Mouse (Mus musculus) stomach, postnatal 0 days (tissue): Measurements from ENCODE around the gene Vps41. TPM values are rescaled to one million over a fixed set of nuclear protein-coding genes. Genes with fewer than 3 reads are reported as not detected.

ENCODE experiments used
- ATAC-seq: fragments of 200-750 bp; cut with Nextera tagmentation; 2 replicates; pipeline ENCODE4 v1.8.0; 2017; ENCODE audit not compliant: low FRiP score, low TSS enrichment
- DNase-seq: peaks from one replicate; pipeline ENCODE4 v3.0.0-alpha.2; 2016; ENCODE audit warnings: low spot score
- H3K27ac ChIP-seq: fragments of 300-500 bp; sonication (generic); replicated peaks from 2 replicates; pipeline ENCODE4 v1.5.1; 2014; ENCODE audit warnings: mild to moderate bottlenecking, control low read depth
- H3K27me3 ChIP-seq: fragments of 300-500 bp; sonication (generic); 2 replicates; pipeline ENCODE4 v1.6.1; 2014; ENCODE audit warnings: low read length; ENCODE audit not compliant: control insufficient read depth, insufficient read depth
- H3K36me3 ChIP-seq: fragments of 300-500 bp; sonication (generic); 2 replicates; pipeline ENCODE4 v1.6.1; 2014; ENCODE audit warnings: low read length, mixed read lengths; ENCODE audit not compliant: control insufficient read depth, insufficient read depth
- H3K4me1 ChIP-seq: fragments of 300-500 bp; sonication (generic); replicated peaks from 2 replicates; pipeline ENCODE4 v1.6.1; 2014; ENCODE audit warnings: antibody characterized with exemption; ENCODE audit not compliant: control insufficient read depth, insufficient read depth
- H3K4me2 ChIP-seq: fragments of 300-500 bp; sonication (generic); replicated peaks from 2 replicates; pipeline ENCODE4 v1.6.1; 2014; ENCODE audit warnings: low read depth, mild to moderate bottlenecking, control low read depth, moderate library complexity
- H3K4me3 ChIP-seq: fragments of 300-500 bp; sonication (generic); 2 replicates; pipeline ENCODE4 v1.5.1; 2014; ENCODE audit warnings: low read depth, low read length, control low read depth
- H3K9ac ChIP-seq: fragments of 300-500 bp; sonication (generic); 2 replicates; pipeline ENCODE4 v1.6.1; 2014; ENCODE audit warnings: mild to moderate bottlenecking, low read length, control low read depth, mixed read lengths
- H3K9me3 ChIP-seq: fragments of 300-500 bp; sonication (generic); 2 replicates; pipeline ENCODE4 v1.6.1; 2016; ENCODE audit warnings: low read length; ENCODE audit not compliant: control insufficient read depth
- CTCF ChIP-seq: IDR thresholded peaks from 2 replicates; pipeline ENCODE4 v1.5.1; 2016; ENCODE audit warnings: antibody characterized with exemption, low read depth, mild to moderate bottlenecking, moderate library complexity
- EP300 ChIP-seq: optimal IDR thresholded peaks from 2 replicates; pipeline ENCODE3; 2016; ENCODE audit warnings: antibody characterized with exemption
- WGBS: fragments of 180-500 bp; shearing (Covaris S2); extraction: QIAGEN DNeasy Blood & Tissue Kit; methylation state at CpG from one replicate; pipeline ENCODE4 v1.1.7; 2014; 5-methylcytosine and 5-hydroxymethylcytosine counted together
- polyA plus RNA-seq: library from polyadenylated mRNA; unstranded; fragments of >200 nt; fragmentation: Nextera tagmentation; extraction: Ambion mirVana; gene quantifications from 2 replicates; pipeline ENCODE4 v1.2.1, GENCODE M21; 2015

The Vps41 gene
- polyA plus RNA-seq, 1 experiment from 2014 or later, result 32.6 TPM

DNA sequence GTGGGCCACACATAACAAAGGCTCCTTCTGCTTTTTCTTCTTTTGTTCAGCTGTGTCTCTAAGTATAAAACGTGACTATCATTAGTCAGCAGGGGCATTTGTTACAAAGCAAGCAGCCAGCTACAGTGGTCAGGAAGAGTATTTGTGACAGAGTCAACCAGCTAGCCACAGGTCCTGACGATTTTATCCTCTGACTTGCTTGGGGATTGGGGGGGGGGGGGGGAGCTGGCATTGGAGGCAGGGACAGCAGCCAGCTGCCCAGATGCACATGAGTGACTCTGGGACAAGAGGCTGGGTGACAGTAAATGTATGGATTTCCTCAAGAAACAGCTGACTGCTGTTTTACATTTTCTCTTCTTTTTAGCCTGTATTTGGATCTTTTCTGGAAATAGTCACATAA is 50.8 kb downstream of the Vps41 start:
- no peak for TF ChIP-seq CTCF
- no peak for TF ChIP-seq EP300
- no peak overlapping the region for H3K27ac ChIP-seq
- H3K4me3 ChIP-seq, result no peak overlapping the region
- ATAC-seq, result no peak
- DNase-seq, result no peak
- H3K9ac ChIP-seq, result no peak overlapping the region
- H3K27me3 ChIP-seq, result no peaks in the 10 kb centered on the region
- H3K36me3 ChIP-seq, result no peaks in the 10 kb centered on the region
- no peak overlapping the region for H3K4me2 ChIP-seq
- no peaks in the 10 kb centered on the region for H3K4me1 ChIP-seq
- WGBS, result 15% methylated on average over 2 of the region's 2 CpGs
- H3K9me3 ChIP-seq, result no peaks in the 10 kb centered on the region

- DNase-seq (no peak), ATAC-seq (no peak)
- Histone ChIP-seq H3K9me3 (no peaks in the 10 kb centered on the region), H3K4me1 (no peaks in the 10 kb centered on the region), H3K27me3 (no peaks in the 10 kb centered on the region), H3K9ac (no peak overlapping the region), H3K4me2 (no peak overlapping the region), H3K27ac (no peak overlapping the region), H3K4me3 (no peak overlapping the region), H3K36me3 (no peaks in the 10 kb centered on the region)
- 60% methylated on average over 3 of the region's 3 CpGs for WGBS
- TF ChIP-seq EP300 (no peak), CTCF (no peak)
Observed at GRCm38 (mm10) chr13:18768495-18768894, 51.4 kb downstream of the Vps41 start.

DNA sequence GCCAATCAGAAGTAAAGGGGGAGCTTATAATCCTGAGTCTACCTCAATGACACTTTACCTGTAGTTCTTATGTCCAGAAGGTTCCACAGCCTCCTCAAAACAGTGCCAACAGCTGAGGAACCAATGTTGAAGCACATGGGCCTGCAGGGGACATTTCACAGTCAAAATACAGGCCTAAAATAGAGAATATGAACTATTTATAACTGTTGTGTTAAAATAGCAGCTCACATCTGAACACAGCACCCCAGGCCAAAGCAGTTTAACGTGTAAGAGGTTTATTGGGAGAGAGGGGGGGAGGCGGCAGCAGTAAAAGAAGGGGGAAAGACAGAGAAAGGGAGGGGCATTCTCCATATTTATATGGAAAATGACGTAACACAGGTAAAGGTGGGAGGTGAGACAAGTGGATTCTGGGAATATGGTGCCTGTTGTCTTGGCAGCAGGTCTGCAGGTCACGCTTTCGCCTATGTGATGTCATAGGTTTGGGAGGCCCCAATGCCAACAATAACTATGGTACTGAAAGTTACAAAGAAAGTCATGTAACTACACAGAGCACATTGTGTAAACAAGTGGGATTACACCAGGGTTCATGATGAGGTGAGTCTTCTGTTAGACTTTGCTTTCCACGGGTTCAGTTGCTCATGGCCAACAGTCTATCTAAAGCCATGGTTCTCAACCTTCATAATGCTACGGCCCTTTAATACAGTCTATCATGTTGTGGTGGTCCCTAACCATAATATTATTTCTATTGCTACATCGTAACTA is 56.5 kb downstream of the Vps41 start:
- Histone ChIP-seq H3K4me3 (no peak overlapping the region), H3K36me3 (no peaks in the 10 kb centered on the region), H3K4me2 (no peak overlapping the region), H3K27me3 (no peaks in the 10 kb centered on the region), H3K4me1 (no peaks in the 10 kb centered on the region), H3K27ac (no peak overlapping the region), H3K9ac (no peak overlapping the region), H3K9me3 (no peaks in the 10 kb centered on the region)
- WGBS, result 76% methylated on average over 8 of the region's 8 CpGs
- TF ChIP-seq EP300, result no peak
- TF ChIP-seq CTCF, result no peak
- DNase-seq (no peak), ATAC-seq (no peak)

DNA sequence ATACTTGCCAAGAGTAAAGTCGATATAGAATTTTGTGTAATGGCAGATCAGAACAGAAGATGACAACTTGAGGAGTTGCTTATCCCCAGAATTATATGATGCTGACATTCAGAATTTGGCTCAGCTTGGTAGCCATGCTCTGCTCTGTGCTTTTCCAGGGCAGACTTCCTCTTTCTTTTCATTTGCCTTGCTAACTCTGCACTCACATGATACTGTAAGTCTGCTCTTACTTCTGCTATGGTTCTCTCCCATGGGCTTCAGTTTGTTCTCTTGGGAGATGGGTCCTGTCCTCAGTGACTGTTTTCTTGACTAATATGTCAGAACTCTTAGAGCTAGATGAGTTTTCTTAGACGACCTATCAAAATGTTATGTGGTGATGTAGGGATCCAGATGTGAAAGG is 64.2 kb downstream of the Vps41 start:
- no peak overlapping the region for H3K4me3 ChIP-seq
- no peak for TF ChIP-seq EP300
- no peak overlapping the region for H3K9ac ChIP-seq
- H3K27ac ChIP-seq, result no peak overlapping the region
- DNase-seq (no peak), ATAC-seq (no peak)
- no peaks in the 10 kb centered on the region for H3K27me3 ChIP-seq
- H3K4me2 ChIP-seq, result no peak overlapping the region
- H3K9me3 ChIP-seq, result no peaks in the 10 kb centered on the region
- H3K4me1 ChIP-seq, result no peaks in the 10 kb centered on the region
- no peaks in the 10 kb centered on the region for H3K36me3 ChIP-seq
- 62% methylated on average over 2 of the region's 2 CpGs for WGBS

GRCm38 (mm10) chr13:18785702-18786101 is 68.6 kb downstream of the Vps41 start:
- ATAC-seq, result no peak
- H3K27me3 ChIP-seq, result no peaks in the 10 kb centered on the region
- H3K9ac ChIP-seq, result no peak overlapping the region
- DNase-seq, result no peak
- no peak overlapping the region for H3K4me2 ChIP-seq
- 85% methylated on average over 1 of the region's 1 CpGs for WGBS
- no peaks in the 10 kb centered on the region for H3K4me1 ChIP-seq
- TF ChIP-seq CTCF, result no peak
- no peak for TF ChIP-seq EP300
- no peaks in the 10 kb centered on the region; the same call in 1 of the 2 replicates for H3K36me3 ChIP-seq
- no peaks in the 10 kb centered on the region for H3K9me3 ChIP-seq
- H3K4me3 ChIP-seq, result no peak overlapping the region
- no peak overlapping the region for H3K27ac ChIP-seq

DNA sequence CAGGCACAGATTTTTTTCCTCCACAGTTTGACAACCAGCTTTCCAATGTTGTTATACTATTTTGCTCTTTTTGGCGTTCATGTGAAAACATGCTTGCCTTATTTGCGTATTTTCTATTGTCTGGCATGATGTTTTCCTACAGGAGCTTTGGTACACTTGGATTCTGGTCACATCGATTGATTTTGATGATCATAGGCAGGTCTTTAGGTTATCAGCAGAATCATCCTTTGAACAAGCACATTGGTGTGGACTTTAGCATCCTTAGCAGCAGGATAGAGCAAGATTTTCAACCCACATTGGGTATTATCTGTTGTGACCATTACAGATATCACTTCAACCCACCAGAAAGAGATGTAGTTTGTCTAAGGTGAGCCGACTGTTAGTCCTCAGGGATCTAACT is 71.0 kb downstream of the Vps41 start:
- TF ChIP-seq CTCF (no peak), EP300 (no peak)
- Histone ChIP-seq H3K4me3 (no peak overlapping the region), H3K36me3 (no peaks in the 10 kb centered on the region; the same call in 1 of the 2 replicates), H3K9ac (no peak overlapping the region), H3K4me2 (no peak overlapping the region), H3K27me3 (no peaks in the 10 kb centered on the region), H3K4me1 (no peaks in the 10 kb centered on the region), H3K9me3 (no peaks in the 10 kb centered on the region), H3K27ac (no peak overlapping the region)
- DNase-seq (no peak), ATAC-seq (no peak)
- WGBS, result 87% methylated on average over 4 of the region's 4 CpGs
